Mouse (Mus musculus): ENCODE data around the gene Ccnjl.

The Ccnjl gene

DNA sequence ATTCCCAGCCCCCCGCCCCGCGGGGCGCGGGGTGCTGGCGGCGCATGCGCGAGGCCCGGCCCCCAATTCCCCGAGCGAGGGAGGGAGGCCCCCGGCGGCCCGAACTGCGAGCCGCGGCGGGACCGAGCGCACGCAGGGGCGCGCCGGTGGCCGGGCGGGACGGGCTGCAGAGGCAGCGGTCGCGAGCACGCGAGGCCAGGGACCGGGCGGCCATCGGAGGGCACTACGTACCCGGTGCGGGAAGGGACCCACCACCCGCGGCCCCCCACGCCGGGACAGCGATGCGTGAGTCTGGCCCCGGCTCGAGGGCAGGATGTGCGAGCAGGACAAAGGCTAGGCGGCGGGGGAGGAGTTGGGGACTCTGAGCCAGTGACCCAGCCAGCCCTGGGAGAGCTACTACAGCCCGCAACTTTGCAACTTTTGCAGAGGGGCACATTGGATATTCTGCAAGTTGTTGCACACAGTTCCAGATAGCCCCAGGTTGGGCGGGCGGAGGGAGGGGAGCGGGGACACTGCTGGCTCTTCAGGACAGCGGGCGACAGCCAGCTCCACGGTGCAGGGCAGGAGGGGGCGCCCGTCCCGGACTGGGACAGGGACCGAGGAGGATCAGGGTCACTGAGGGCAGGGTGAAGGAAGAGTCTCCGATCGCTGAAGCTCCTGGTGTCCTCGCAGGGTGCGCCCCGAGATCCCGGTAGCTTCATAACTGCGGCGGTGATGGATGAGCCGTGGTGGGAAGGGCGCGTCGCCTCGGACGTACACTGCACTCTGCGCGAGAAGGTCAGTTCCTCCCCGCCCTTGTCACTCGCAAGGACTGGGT is at the start of gene Ccnjl:
Ccnjl (plus strand) TSS at position 102 of the 817 bp plus-strand sequence.
- peak; percentile 89 for DNase-seq

DNA sequence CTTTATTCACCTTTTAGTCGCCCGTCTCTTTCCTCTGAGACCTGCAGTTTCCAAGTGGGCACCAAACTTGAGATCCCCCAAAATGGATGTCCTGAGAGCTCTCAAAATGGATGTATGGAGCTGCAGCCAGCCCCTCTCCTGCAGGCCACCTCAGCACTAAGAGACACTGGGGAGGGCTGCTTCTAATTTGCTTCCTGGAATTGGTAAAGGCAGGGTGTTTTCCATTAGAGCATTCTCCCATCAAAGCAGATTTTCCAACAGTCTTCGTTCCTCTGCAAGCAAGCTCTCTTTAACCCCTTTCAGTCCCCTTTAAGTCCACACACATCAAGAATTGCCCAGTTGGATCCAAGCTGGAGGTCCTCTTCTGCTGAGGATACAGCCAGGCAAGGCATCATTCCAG is 49.2 kb upstream of the Ccnjl start:
- no peak for DNase-seq

- DNase-seq: no peak
Measured at GRCm38 (mm10) chr11:43480561-43480960, 48.0 kb upstream of the Ccnjl start.

GRCm38 (mm10) chr11:43481672-43482522 is 46.7 kb upstream of the Ccnjl start:
- no peak for DNase-seq

DNA sequence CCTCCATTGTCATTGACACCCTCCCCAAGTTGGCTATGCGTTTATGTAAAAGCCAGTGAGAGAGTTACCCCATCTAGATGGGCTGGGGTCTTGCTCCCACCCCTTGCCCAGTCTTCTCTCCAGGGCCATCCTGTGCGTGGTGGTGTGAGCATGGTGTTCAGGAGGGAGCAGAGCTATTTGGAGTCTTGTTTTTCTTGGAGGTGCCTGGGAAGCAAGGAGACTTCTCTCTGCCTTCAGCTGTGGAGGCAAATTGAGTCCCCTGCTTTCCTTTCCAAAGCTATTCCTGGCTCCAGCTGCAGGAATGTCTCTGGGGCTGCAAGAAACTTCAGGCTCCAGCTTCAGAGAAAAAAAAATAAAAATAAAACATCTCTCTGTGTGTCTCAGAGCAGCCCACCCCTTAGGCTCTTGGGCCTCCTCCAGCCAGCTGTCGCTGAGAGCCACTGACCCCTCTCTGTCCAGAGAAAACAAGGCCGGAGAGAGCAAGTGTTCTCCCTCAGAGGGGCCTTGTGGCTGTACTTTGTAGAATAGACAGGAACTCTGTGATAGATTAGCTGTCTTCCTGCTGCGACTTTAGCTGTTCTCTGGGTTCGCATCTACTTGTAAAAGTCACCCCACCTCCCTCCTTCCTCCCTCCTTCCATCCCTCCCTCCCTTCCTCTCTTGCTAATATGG is 45.3 kb upstream of the Ccnjl start:
- no peak for DNase-seq

DNA sequence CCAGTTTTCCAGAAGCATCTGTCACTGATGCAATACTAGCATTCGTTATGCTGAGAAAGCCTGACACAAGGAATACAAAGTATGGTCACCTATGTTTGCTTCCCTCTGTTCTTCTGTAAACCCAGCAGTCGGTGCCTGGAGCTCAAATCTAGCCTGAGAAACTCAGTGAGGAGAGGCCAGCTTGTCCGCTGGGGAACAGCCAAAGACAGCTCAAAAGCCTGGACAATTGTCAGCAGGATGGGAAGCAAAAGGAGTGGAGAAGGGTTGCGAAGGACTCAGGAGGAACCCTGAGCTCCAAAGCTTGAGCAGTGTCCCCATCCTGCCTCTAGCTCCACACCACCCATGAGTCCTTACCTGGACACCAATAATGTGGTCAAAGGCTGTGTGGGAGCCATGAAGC is 44.5 kb upstream of the Ccnjl start:
- no peak for DNase-seq

GRCm38 (mm10) chr11:43484652-43485051 is 43.9 kb upstream of the Ccnjl start:
- peak; percentile 55 for DNase-seq

DNA sequence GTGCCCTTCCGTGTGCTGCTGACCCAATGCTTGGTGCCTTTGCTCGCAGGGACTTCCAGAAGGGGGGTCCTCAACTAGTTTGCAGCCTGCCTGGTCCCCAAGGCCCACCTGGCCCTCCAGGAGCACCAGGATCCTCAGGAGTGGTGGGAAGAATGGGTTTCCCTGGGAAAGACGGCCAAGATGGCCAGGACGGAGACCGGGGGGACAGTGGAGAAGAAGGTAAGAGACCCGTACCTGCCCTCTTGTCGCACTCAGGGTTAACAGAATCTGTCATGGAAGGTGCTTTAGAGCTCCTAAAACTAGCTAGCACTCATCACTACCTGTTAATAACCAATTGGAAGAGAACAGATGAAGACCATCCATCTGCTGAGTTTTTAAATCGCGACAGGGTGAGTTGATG is 42.7 kb upstream of the Ccnjl start:
- DNase-seq: no peak

DNA sequence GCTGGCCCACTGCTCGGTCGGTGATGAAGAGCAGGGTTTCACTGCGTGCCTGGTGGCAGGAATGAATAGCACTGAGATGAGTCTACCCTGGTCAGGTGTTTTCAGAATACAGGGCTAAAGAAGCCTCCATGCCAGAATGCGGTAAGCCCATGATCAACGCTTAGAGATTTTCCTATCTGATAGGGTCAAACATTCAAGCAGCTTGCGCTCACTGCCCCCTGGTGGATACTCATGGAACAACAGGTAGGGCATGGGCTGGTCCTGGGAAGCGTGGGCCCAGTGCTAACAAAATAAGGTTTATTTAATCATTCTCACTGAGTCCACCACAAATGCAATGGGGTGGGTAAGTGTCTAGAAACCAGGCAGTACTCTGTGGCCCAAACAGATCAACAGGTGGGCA is 35.9 kb upstream of the Ccnjl start:
- DNase-seq: peak; percentile 78

- DNase-seq: peak; percentile 91
Measured at GRCm38 (mm10) chr11:43493815-43494409, 34.7 kb upstream of the Ccnjl start.

DNA sequence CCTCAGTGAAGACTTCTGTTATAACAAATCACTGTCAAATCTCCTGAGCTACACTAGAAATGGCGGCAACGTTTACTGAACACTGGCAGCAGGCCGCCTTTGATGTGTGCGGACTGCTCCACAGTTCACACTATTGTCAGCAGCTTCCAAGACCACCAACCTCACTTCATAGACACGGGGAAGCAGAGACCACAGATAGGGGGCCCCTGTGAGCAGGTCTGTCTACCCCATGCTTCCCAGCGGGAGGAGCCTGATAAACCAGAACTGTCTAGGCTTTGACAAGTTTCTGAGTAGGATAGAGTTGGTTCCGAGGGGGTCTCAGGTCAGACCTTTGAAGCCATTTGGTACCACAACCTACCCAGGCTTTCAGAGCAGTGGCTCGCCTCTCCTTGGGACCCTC is 33.5 kb upstream of the Ccnjl start:
- DNase-seq: peak; percentile 54

GRCm38 (mm10) chr11:43495532-43495931 is 33.1 kb upstream of the Ccnjl start:
- peak; percentile 42 for DNase-seq

DNA sequence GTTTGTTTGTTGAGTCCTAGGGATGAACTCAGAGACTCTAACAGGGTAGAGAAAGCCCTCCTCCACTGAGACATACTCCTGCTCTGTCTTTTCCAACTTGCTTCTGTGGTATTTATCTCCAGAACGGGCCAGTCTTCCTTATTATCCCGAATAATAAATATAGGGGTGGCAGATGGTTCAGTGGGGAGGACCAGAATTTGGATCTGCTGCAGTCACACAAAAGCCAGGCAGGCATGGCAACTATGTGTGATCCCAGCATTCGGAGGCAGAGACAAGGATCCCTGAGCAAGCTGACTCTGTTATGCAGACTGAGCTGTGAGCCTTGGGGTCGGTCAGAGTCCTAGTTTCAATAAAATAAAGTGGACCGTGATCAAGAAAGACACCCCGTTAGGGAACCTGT is 27.3 kb upstream of the Ccnjl start:
- no peak for DNase-seq

DNA sequence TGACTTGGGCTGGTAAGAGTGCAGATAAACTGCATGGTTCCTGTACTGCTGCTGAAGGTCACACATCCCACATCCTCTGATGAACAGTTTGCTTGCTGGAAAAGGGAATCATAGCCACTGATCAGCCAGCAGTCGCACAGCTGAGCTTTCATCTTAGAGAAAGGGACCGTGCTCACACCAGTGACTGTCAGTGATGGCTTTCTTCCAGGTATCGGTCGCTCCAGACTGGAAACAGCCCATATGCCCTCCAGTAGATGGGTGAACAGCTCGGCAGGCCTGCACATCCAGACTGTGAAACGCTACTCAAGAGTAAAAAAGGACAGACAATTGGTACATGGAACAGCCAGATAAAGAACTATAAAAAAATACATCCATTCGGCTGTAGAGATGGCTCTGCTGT is 23.4 kb upstream of the Ccnjl start:
- DNase-seq: no peak

GRCm38 (mm10) chr11:43507976-43508375 is 20.6 kb upstream of the Ccnjl start:
- no peak for DNase-seq

- no peak for DNase-seq
Measured at GRCm38 (mm10) chr11:43509878-43510277, 18.7 kb upstream of the Ccnjl start.

- no peak for DNase-seq
Measured at GRCm38 (mm10) chr11:43512661-43513190, 15.9 kb upstream of the Ccnjl start.

DNA sequence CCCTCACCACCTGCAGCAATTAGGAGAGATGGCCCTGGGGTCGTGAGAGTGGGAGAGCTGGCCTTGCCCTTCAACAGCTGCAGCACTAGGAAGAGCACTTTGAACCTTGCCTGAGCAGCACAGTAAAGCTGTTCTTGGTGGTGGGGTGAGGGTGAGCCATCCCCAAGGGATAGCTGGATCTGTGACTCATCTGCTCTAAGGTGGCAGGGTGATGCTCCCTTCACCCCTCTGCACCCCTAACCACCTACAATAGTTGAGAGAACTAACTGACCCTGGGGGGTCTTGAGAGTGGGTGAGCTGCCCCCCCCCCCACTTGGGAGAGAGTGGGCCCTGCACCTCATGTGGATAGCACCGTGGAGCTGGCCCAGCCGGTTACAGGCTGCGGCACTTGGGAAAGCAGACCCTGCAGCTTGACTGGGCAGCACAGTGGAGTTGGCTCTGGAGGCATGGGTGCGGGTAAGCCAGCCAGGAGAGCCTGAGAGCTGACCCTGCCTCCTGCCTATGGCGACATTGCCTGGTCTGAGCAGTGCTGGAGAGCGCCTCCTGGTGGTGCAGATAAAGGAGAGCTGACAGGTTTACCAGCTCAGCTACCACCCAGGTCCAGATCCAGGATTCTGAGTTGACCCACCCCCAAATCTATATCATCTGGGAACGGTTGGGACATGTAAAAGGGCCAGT is 12.1 kb upstream of the Ccnjl start:
- peak; percentile 69 for DNase-seq

DNA sequence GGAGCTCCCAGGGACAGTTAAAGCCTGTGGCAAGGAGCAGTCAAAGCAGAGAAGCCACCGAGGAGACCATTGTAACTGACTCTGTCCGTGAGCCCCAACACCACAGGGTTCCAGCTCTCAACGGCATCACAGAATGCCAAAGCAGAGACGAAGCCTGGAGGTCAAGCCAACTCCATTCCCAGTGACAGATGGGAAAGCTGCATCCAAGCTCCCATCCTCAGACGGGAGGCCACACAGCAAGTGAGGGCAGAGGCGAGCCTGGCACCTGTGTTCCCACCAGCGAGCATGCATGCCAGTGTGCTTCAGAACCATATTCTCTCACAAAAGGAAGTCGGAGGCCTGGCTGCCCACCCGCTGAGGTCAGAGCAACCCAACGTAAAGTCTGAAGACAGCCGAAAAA is 10.9 kb upstream of the Ccnjl start:
- DNase-seq: no peak

- DNase-seq: no peak
Measured at GRCm38 (mm10) chr11:43518086-43518485, 10.5 kb upstream of the Ccnjl start.

DNA sequence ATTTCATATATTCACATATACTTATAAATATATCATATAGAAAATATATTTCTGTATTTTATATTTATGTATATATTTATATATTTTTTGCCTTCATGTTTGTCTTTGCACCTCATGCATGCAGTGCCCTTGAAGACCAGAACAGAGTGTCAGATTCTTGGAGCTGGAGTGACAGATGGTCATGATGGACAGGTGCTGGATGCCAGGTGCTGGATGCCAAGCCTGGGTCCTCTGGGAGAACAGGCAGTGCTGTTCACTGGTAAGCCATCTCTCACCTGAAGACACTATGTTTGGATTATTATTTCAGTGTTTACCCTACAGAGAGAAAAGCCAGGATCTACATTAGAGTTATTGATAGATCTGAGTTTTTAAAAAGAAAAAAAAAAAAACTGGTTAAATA is 9.8 kb upstream of the Ccnjl start:
- DNase-seq: no peak

DNA sequence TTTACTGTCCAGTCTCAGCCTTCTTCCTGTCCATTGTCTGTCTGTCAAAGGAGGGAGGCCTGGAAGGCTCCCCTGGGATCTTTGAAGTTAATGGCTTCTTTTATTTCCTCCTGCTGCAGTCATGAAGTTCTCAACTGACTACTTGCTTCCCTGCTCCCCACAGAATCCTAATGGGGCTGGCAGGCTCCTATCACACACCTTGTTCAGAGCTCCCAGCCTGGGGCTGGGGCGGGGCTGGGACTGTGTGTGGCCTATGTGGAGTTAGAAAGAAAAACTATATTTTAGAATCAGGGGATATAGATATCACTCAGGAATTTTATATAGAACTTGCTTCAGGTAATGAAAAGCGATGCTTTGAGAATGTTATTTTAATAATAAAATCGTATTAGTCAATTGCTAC is 8.1 kb upstream of the Ccnjl start:
- no peak for DNase-seq

Data from retina, postnatal 1 day (tissue).